Mouse (Mus musculus) hindlimb bud, embryonic 11.5 days (tissue): ENCODE measurements at regions not wholly inside any gene's neighbourhood (a gene's known extent, or its start where the extent isn't known, plus 50 kb on each side); places are given as distances from the start of the nearest gene placed in this dataset.
"Not testable (repeated sequence)": the region's sequence is repeated elsewhere in the genome, so short reads cannot be mapped to it uniquely, and the experiment has no call there.

Experiments used
- DNase-seq: peaks from one replicate; pipeline ENCODE4 v3.0.0-alpha.2; 2012; ENCODE audit warnings: low read depth, low spot score; ENCODE audit errors: extremely low spot score

- DNase-seq: no peak
These were observed 314.5 kb downstream of the Tlr4 start for GRCm38 (mm10) chr4:67141896-67142295.

GRCm38 (mm10) chr4:67148521-67148920, 321.1 kb downstream of the Tlr4 start:
- DNase-seq: peak; percentile 16

- no peak for DNase-seq
These were observed 335.3 kb downstream of the Tlr4 start for GRCm38 (mm10) chr4:67162673-67163072.

DNA sequence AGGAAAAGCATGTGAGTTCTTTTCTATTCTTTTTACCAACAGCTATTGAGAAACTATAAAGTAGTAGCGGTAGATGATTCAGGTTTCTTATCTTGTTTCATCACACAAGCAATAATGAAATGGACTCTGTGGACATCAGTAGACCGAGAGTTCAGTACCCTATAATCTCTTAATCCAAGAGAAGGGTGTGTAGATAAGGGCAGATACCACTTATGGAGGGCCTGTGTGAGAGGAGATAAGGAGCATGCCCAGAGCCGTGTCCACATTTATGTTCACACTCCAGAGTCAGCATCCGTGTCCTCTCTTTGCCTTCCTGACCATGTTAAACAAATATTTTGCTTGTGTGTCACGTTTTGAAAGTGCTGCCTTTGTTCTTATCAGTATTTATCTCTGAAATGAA, 340.3 kb downstream of the Tlr4 start:
- DNase-seq: no peak

- peak; percentile 5 for DNase-seq
These were observed 360.5 kb downstream of the Tlr4 start for GRCm38 (mm10) chr4:67187725-67188510.

GRCm38 (mm10) chr4:67190536-67190935, 363.2 kb downstream of the Tlr4 start:
- DNase-seq: no peak

GRCm38 (mm10) chr4:67194425-67194824, 367.0 kb downstream of the Tlr4 start:
- DNase-seq: no peak

DNA sequence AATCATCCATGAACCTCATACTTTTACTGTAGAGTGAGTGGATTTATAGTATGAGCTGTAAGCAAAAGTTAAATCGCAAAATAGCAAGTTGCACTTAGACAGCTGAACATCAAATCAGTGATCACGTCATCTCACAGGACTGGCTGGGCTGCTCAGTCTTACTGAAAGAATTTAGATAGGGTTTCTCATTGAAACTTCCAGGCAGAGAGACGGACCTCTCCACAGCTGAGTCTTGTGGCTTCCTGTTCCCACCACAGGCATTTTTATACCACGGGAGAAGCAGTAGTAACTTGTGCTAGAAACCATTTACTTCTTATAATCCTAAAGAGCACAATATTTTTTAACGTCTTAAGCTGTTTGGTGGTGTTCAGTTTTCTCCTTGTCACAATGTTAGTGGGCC, 369.5 kb downstream of the Tlr4 start:
- DNase-seq: no peak

DNA sequence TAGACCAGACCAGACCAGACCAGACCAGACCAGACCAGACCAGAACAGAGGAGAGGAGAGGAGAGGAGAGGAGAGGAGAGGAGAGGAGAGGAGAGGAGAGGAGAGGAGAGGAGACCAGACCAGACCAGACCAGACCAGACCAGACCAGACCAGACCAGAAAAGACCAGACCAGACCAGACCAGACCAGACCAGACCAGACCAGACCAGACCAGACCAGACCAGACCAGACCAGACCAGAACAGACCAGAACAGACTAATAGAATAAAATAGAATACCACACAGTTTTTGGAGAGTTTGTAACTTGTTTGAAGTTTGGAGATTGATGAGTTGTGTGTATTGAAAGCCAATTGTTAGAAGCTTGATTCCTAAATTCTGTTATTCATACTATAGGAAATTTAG, 381.0 kb downstream of the Tlr4 start:
- DNase-seq: not testable (repeated sequence)

GRCm38 (mm10) chr4:67213363-67213762, 386.0 kb downstream of the Tlr4 start:
- no peak for DNase-seq

DNA sequence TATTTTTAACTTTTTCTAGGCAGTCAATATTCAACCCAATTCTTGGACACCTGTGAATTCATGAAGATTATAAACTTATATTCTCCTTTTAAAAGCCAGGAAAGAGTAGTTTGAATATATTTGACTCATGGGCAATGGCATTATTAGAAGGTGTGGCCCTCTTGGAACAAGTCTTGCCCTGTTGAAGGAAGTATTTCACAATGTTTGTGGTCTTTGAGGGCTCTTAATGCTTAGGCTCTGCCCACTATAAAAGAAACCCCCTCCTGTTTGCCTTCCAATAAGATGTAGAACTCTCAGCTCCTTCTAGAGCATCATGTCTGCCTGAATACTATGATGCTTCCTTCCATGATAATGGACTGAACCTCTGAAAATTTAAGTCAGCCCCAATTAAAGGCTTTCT, 397.1 kb downstream of the Tlr4 start:
- DNase-seq: no peak

DNA sequence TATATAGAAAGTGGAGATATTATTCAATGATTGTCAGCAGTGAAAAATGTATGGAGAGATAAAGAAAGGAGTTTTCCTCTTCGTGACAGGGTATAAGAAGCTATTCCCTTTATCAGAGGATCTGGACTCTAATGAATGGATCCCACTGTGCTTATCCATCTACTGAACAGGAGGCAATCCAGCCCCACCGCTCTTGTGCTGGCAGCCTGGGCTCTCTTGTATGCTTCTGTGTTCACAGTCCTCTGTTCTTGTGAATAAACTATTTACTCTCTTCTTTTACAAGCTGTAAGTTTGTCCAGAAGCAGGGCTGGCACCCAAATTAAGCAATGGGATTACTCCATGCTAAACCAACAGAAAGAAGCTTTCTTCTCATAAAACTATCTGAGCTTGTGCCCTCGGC, 401.8 kb downstream of the Tlr4 start:
- no peak for DNase-seq

GRCm38 (mm10) chr4:67273553-67273952, 446.2 kb downstream of the Tlr4 start:
- DNase-seq: no peak

DNA sequence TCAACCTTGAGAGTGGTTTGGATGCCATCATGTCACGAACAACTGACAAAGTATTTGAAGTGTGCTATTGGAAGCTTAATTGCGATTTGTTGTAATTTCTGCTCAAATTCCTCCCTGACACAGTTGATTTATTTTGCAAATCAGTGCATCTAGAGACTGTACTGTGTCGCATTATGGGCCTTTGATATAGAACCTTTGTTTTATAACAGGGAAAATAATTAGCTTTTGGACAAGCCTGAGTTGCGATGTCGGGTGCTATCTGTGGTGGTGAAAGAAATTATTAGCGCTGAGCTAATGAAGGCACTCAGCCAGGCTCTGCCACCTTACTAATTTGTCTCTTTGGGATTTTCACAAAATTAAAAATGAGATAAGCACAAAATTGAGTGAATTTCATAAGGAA, 473.6 kb downstream of the Tlr4 start:
- no peak for DNase-seq

GRCm38 (mm10) chr4:67301740-67302139, 474.4 kb downstream of the Tlr4 start:
- no peak for DNase-seq

- DNase-seq: not testable (repeated sequence)
These were observed 492.7 kb downstream of the Tlr4 start for GRCm38 (mm10) chr4:67320098-67320497.
